Mouse (Mus musculus) embryonic facial prominence, embryonic 10.5 days (tissue): ENCODE data around the gene Pwwp2b. TPM values are rescaled to one million over a fixed set of nuclear protein-coding genes. Genes with fewer than 3 reads are reported as not detected.

Experiments used
- DNase-seq: peaks from one replicate; pipeline ENCODE4 v3.0.0-alpha.2; 2017; ENCODE audit warnings: low spot score
- H3K27ac ChIP-seq: fragments of 300-500 bp; sonication (generic); replicated peaks from 2 replicates; pipeline ENCODE4 v1.5.1; 2016; ENCODE audit warnings: mild to moderate bottlenecking
- H3K27me3 ChIP-seq: fragments of 300-500 bp; sonication (generic); replicated peaks from 2 replicates; pipeline ENCODE4 v1.6.1; 2016; ENCODE audit warnings: low read depth, mild to moderate bottlenecking; ENCODE audit not compliant: poor library complexity, severe bottlenecking
- H3K36me3 ChIP-seq: fragments of 300-500 bp; sonication (generic); replicated peaks from 2 replicates; pipeline ENCODE4 v1.6.1; 2016; ENCODE audit warnings: mild to moderate bottlenecking, moderate library complexity
- H3K4me1 ChIP-seq: fragments of 300-500 bp; sonication (generic); 2 replicates; pipeline ENCODE4 v1.6.1; 2016
- H3K4me3 ChIP-seq: fragments of 300-500 bp; sonication (generic); 2 replicates; pipeline ENCODE4 v1.5.1; 2016; ENCODE audit warnings: mild to moderate bottlenecking, moderate library complexity
- H3K9me3 ChIP-seq: fragments of 300-500 bp; sonication (generic); 2 replicates; pipeline ENCODE4 v1.6.1; 2016; ENCODE audit warnings: mild to moderate bottlenecking
- whole genome bisulfite sequencing: fragments of 180-500 bp; shearing (Covaris S2); methylation state at CpG from one replicate; pipeline ENCODE4 v1.1.7; 2016; 5-methylcytosine and 5-hydroxymethylcytosine counted together
- polyA plus RNA-seq: library from polyadenylated mRNA; unstranded; fragments of >200 nt; fragmentation: Nextera tagmentation; extraction: Ambion mirVana; gene quantifications from 2 replicates; pipeline ENCODE4 v1.2.1, GENCODE M21; 2016

Gene Pwwp2b
- polyA plus RNA-seq, 1 experiment from 2014 or later = 7.6 TPM

GRCm38 (mm10) chr7:139310487-139310951, 62.2 kb downstream of the Pwwp2b start:
- Histone ChIP-seq H3K27ac (no peak overlapping the region; the same call in 1 of the 2 replicates), H3K27me3 (0 out of 2 replicates have a peak, but pooled peaks cover under 1% of the 10 kb centered on the region), H3K4me3 (no peak overlapping the region), H3K36me3 (no peaks in the 10 kb centered on the region), H3K4me1 (peaks cover 19% of the 10 kb centered on the region), H3K9me3 (no peaks in the 10 kb centered on the region)
- WGBS = 71% methylated on average over 6 of the region's 6 CpGs
- DNase-seq = no peak

DNA sequence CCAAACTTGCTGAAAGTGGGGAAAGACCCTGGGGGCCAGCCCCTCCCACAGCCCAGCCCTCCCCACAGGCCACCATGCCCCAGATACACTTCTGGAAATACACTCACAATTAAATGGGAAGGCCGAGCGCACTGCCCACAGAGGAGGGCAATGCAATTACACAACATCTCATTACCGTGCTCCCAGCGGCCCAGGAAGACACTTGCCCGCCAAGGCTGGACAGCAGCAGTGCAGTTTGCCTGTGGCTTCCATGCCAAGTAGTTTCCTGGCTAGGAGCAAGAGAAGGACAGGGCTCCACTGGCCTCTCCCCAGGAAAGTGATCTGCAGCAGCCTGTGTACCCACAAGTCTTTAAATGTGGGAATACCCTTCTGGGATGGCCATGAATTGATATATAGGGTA, 64.4 kb downstream of the Pwwp2b start:
- H3K27ac ChIP-seq = no peak overlapping the region; the same call in 1 of the 2 replicates
- DNase-seq = no peak
- 76% methylated on average over 5 of the region's 5 CpGs for WGBS

DNA sequence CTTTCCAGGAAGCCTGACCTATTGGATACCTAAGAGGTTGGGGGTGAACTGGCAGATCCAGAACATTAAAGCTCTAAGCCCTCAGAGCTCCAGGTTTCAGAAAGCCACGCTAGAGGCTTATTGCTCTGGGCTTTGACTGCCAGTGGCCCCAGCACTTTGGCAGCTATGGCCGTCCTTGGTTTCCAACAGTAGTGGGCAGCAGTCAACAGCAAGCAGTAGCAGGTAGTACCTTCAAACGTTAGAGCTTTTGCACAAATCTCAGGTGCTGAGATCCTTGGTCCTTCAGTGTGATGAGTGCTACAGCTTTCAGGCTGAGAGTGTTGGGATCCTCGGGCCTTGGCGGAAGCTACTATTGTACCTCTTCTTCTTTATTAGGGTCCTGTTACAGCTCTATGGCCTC, 65.1 kb downstream of the Pwwp2b start:
- peaks cover 27% of the 10 kb centered on the region for H3K4me1 ChIP-seq
- WGBS = 81% methylated on average over 5 of the region's 5 CpGs
- no peak overlapping the region for H3K27ac ChIP-seq
- H3K4me3 ChIP-seq = no peak overlapping the region
- H3K36me3 ChIP-seq = no peaks in the 10 kb centered on the region
- no peaks in the 10 kb centered on the region for H3K9me3 ChIP-seq
- no peaks in the 10 kb centered on the region for H3K27me3 ChIP-seq
- DNase-seq = no peak

More for the DNA sequence above, 64.4 kb downstream of the Pwwp2b start:
- H3K36me3 ChIP-seq = no peaks in the 10 kb centered on the region
- no peak overlapping the region for H3K4me3 ChIP-seq
- no peaks in the 10 kb centered on the region for H3K27me3 ChIP-seq
- peaks cover 27% of the 10 kb centered on the region for H3K4me1 ChIP-seq
- H3K9me3 ChIP-seq = no peaks in the 10 kb centered on the region

GRCm38 (mm10) chr7:139314716-139315115, 66.4 kb downstream of the Pwwp2b start:
- Histone ChIP-seq H3K27me3 (no peaks in the 10 kb centered on the region), H3K27ac (no peak overlapping the region), H3K9me3 (no peaks in the 10 kb centered on the region), H3K4me1 (peaks cover 32% of the 10 kb centered on the region), H3K4me3 (no peak overlapping the region), H3K36me3 (no peaks in the 10 kb centered on the region)
- no peak for DNase-seq
- 85% methylated on average over 3 of the region's 3 CpGs for WGBS

DNA sequence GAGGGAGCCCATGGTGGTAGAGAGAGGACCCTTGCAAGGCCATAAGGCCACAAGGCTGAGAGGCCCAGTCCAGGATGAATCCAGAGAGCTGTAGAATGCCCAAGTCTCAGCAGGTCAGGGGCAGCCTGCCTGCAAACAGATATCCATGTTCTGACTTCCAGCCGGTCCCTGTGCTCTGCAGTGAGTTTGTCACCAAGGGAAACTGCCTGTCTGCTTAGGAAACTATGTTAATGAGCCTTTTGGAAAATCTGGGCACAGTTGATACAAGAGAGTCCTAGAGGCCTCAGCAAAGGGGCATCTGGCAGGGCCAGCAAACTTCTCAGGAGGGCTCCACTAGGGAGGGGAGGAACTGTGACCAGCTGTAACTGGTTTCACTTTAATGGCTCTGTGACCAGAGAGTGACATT, 70.7 kb downstream of the Pwwp2b start:
- H3K27ac ChIP-seq = peak overlapping the region; percentile 41
- H3K4me3 ChIP-seq = no peak overlapping the region
- peaks cover 19% of the 10 kb centered on the region for H3K4me1 ChIP-seq
- H3K27me3 ChIP-seq = no peaks in the 10 kb centered on the region
- no peaks in the 10 kb centered on the region for H3K9me3 ChIP-seq
- WGBS = 49% methylated on average over 1 of the region's 1 CpGs
- H3K36me3 ChIP-seq = no peaks in the 10 kb centered on the region
- peak; percentile 34 for DNase-seq

Other genes with a start within 250 kb of the Pwwp2b start
- gene Dpysl4, start 162.5 kb upstream of the Pwwp2b start, polyA plus RNA-seq = 63.8 and 64.4 TPM in 2 replicates
- gene Lrrc27, start 35.5 kb upstream of the Pwwp2b start, polyA plus RNA-seq = 4.4 and 4.6 TPM in 2 replicates
- gene Stk32c, start 35.2 kb upstream of the Pwwp2b start, polyA plus RNA-seq = 0.10 and 0.12 TPM in 2 replicates
- gene Inpp5a, start 140.6 kb downstream of the Pwwp2b start, polyA plus RNA-seq = 15.6 and 16.8 TPM in 2 replicates